Mouse (Mus musculus) stomach, embryonic 14.5 days (tissue): Measurements from ENCODE around the gene Npy2r. TPM values are rescaled to one million over a fixed set of nuclear protein-coding genes. Genes with fewer than 3 reads are reported as not detected.
A peak's percentile ranks its signal among the peaks of the same experiment; 100 is the strongest.

Experiments used
- ATAC-seq: fragments of 200-750 bp; cut with Nextera tagmentation; 2 replicates; pipeline ENCODE4 v1.8.0; 2017; ENCODE audit warnings: low read depth, moderate TSS enrichment; ENCODE audit not compliant: insufficient number of reproducible peaks, insufficient read depth, low FRiP score
- H3K27ac ChIP-seq: fragments of 300-500 bp; sonication (generic); 2 replicates; pipeline ENCODE4 v1.5.1; 2014; ENCODE audit warnings: mild to moderate bottlenecking, low read length, moderate library complexity, mixed read lengths
- H3K27me3 ChIP-seq: fragments of 300-500 bp; sonication (generic); 2 replicates; pipeline ENCODE4 v1.6.1; 2014; ENCODE audit warnings: low read length, control low read depth, mixed read lengths; ENCODE audit not compliant: control insufficient read depth, insufficient read depth
- H3K36me3 ChIP-seq: fragments of 300-500 bp; sonication (generic); 2 replicates; pipeline ENCODE4 v1.6.1; 2014; ENCODE audit warnings: mild to moderate bottlenecking, control low read depth, low read length, moderate library complexity, mixed read lengths; ENCODE audit not compliant: control insufficient read depth, insufficient read depth
- H3K4me1 ChIP-seq: fragments of 300-500 bp; sonication (generic); 2 replicates; pipeline ENCODE4 v1.6.1; 2014; ENCODE audit warnings: low read length, control low read depth, mixed read lengths; ENCODE audit not compliant: control insufficient read depth, insufficient read depth
- H3K4me2 ChIP-seq: fragments of 300-500 bp; sonication (generic); replicated peaks from 2 replicates; pipeline ENCODE4 v1.6.1; 2014; ENCODE audit warnings: low read depth, low read length, control low read depth
- H3K4me3 ChIP-seq: fragments of 300-500 bp; sonication (generic); 2 replicates; pipeline ENCODE4 v1.5.1; 2014; ENCODE audit warnings: low read depth, low read length, control low read depth
- H3K9ac ChIP-seq: fragments of 300-500 bp; sonication (generic); replicated peaks from 2 replicates; pipeline ENCODE4 v1.6.1; 2014; ENCODE audit warnings: low read depth, mild to moderate bottlenecking, control low read depth, low read length, moderate library complexity, mixed read lengths
- H3K9me3 ChIP-seq: fragments of 300-500 bp; sonication (generic); 2 replicates; pipeline ENCODE4 v1.6.1; 2016; ENCODE audit warnings: low read depth, low read length, control low read depth; ENCODE audit not compliant: control insufficient read depth
- WGBS: fragments of 180-500 bp; shearing (Covaris S2); extraction: QIAGEN DNeasy Blood & Tissue Kit; methylation state at CpG from one replicate; pipeline ENCODE4 v1.1.7; 2014; 5-methylcytosine and 5-hydroxymethylcytosine counted together
- polyA plus RNA-seq: library from polyadenylated mRNA; unstranded; fragments of >200 nt; fragmentation: Nextera tagmentation; extraction: Ambion mirVana; gene quantifications from 2 replicates; pipeline ENCODE4 v1.2.1, GENCODE M21; 2014

Gene Npy2r
- polyA plus RNA-seq: 0.35 and 0.63 TPM in 2 replicates

DNA sequence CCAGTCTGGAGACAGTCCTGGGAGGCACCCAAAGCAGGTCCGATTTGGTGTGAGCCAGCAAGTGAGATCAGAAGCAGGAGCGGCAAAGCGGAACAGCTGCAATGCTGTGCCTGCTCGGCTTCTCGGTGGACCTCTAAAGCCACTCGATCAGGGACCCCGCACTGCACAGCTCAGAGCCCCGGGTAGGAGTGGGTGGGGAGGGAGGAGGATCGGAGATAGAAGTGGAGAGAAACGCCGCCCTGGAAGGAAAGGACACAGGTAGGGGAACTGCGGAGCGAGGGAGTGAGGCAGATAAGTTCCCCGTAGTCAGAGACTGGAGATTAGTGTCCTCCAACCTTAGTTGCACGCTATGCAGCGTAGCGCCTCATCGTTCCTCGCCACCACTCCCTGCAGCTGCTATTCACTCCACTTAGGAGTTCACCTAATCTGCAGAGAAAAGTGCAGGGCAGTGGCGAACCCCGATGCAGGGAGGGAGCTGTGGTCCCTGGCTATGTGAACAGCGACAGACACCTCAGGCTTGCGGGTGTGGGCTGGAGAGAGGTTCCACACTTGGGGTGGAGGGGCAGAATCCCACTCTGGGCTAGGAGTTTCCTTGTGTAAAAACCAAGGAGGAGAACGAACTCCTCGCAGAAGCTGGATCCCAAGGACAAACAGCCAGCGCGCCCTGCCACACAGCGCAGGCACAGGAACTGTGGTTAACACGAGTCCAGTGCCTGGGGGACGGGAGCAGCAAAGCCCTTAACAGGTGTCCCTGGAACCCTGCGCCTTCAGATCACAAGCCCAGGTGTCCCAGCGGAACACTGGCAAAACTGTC, at the start of gene Npy2r:
TSS of gene Npy2r (minus strand) at position 177 of the 814 bp plus-strand sequence.
- peak within 1 kb of the TSS; percentile 44 for H3K4me3 ChIP-seq
- ATAC-seq: peak; percentile 60; the same call in 1 of the 2 replicates
- H3K27ac ChIP-seq: no peak within 1 kb of the TSS
- under 1% methylated on average over 32 of the region's 32 CpGs for WGBS
- H3K27me3 ChIP-seq: no peaks in the 10 kb centered on the region
- peak within 1 kb of the TSS; percentile 86 for H3K4me2 ChIP-seq
- no peak within 1 kb of the TSS for H3K9ac ChIP-seq
- no peaks in the 10 kb centered on the region for H3K4me1 ChIP-seq
- H3K9me3 ChIP-seq: no peaks in the 10 kb centered on the region
- no peaks in the 10 kb centered on the region for H3K36me3 ChIP-seq

DNA sequence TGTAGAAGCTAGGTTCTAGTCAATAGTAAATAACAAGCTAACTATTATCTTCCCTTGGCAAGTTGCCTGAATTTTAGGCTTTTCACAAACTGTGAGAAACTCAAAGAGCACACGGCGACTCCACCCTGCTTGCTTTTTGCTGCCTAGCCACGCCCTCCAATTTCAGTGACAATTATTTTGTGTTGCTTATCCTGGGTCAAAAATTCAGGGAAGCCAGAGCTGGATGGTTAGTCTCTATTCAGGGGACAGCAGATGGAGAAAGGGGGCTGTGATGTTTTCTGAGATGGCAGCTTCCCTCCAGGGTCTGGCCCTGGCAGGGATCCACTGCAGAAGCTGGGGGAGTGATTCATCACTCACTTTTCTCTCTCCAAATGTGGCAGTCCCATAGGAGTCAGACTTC, 9.9 kb upstream of the Npy2r start:
- 65% methylated on average over 3 of the region's 3 CpGs for WGBS

GRCm38 (mm10) chr3:82556311-82556828, 8.5 kb upstream of the Npy2r start:
- Histone ChIP-seq H3K9ac (no peak overlapping the region), H3K36me3 (no peaks in the 10 kb centered on the region), H3K4me2 (no peak overlapping the region), H3K9me3 (no peaks in the 10 kb centered on the region), H3K27ac (no peak overlapping the region), H3K4me3 (no peak overlapping the region), H3K4me1 (no peaks in the 10 kb centered on the region), H3K27me3 (no peaks in the 10 kb centered on the region)
- ATAC-seq: no peak
- WGBS: 89% methylated on average over 2 of the region's 2 CpGs

More for the DNA sequence above, 9.9 kb upstream of the Npy2r start:
- Histone ChIP-seq H3K4me2 (no peak overlapping the region), H3K9ac (no peak overlapping the region), H3K36me3 (no peaks in the 10 kb centered on the region), H3K9me3 (no peaks in the 10 kb centered on the region), H3K4me3 (no peak overlapping the region), H3K4me1 (no peaks in the 10 kb centered on the region), H3K27ac (no peak overlapping the region), H3K27me3 (no peaks in the 10 kb centered on the region)
- ATAC-seq: no peak

GRCm38 (mm10) chr3:82549932-82550331, 2.0 kb upstream of the Npy2r start:
- 88% methylated on average over 5 of the region's 5 CpGs for WGBS
- ATAC-seq: no peak
- Histone ChIP-seq H3K4me3 (no peak overlapping the region), H3K9me3 (no peaks in the 10 kb centered on the region), H3K27ac (no peak overlapping the region), H3K4me1 (no peaks in the 10 kb centered on the region), H3K9ac (no peak overlapping the region), H3K27me3 (no peaks in the 10 kb centered on the region), H3K36me3 (no peaks in the 10 kb centered on the region), H3K4me2 (no peak overlapping the region)

GRCm38 (mm10) chr3:82548753-82549152, 869 bp upstream of the Npy2r start:
- no peaks in the 10 kb centered on the region for H3K9me3 ChIP-seq
- H3K4me2 ChIP-seq: peak overlapping the region; percentile 86
- H3K4me1 ChIP-seq: no peaks in the 10 kb centered on the region
- no peaks in the 10 kb centered on the region for H3K36me3 ChIP-seq
- H3K27me3 ChIP-seq: no peaks in the 10 kb centered on the region
- WGBS: 5% methylated on average over 9 of the region's 9 CpGs
- H3K27ac ChIP-seq: no peak overlapping the region
- H3K4me3 ChIP-seq: peak overlapping the region; percentile 44
- no peak for ATAC-seq
- no peak overlapping the region for H3K9ac ChIP-seq

DNA sequence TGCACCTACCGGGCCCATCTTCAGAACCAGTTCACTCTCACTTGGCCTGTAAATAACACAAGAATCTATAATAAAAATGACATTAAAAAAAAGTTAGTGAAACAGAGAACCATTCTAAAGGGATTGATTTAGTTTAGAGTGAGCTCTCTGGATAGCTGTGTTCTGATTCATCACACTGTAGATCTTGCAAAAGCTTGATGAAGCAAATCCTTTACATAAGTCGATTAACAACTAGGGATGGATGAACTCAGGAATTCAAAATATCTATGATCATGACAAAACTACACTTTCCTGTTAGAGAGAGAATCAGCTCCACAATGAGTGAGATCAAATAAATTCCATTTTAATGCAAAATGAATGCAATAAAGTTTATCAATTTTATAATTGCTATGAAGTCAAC, 6.4 kb downstream of the Npy2r start:
- Histone ChIP-seq H3K9me3 (no peaks in the 10 kb centered on the region), H3K27ac (no peak overlapping the region), H3K4me1 (no peaks in the 10 kb centered on the region), H3K27me3 (no peaks in the 10 kb centered on the region), H3K4me3 (no peak overlapping the region), H3K36me3 (no peaks in the 10 kb centered on the region), H3K9ac (no peak overlapping the region), H3K4me2 (no peak overlapping the region)
- WGBS: 83% methylated on average over 2 of the region's 2 CpGs
- ATAC-seq: no peak

DNA sequence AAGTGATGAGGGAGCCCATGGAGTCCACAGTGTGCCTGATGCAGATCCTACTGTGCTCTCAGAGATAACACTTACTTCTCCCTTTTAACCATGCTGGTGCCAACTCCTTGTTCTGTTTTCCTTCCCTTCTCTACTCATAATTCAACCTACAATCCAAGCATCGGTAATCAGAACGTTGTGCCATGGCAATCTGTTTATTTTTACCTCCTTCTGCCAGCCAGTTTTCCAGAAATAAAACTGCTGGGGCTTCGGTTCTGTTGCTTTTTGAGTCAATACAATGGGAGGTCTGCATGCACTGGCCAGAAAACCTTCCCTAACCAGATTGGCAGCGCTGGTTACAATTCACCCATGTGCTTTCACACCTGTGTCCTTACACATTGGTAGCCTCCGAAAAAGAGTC, 7.9 kb downstream of the Npy2r start:
- Histone ChIP-seq H3K9me3 (no peaks in the 10 kb centered on the region), H3K4me1 (no peaks in the 10 kb centered on the region), H3K4me3 (no peak overlapping the region), H3K27me3 (no peaks in the 10 kb centered on the region), H3K36me3 (no peaks in the 10 kb centered on the region), H3K9ac (no peak overlapping the region), H3K4me2 (no peak overlapping the region), H3K27ac (no peak overlapping the region)
- no peak for ATAC-seq
- WGBS: 79% methylated on average over 5 of the region's 5 CpGs

- Histone ChIP-seq H3K4me1 (no peaks in the 10 kb centered on the region), H3K36me3 (no peaks in the 10 kb centered on the region), H3K27ac (no peak overlapping the region), H3K4me2 (no peak overlapping the region), H3K9me3 (no peaks in the 10 kb centered on the region), H3K27me3 (no peaks in the 10 kb centered on the region), H3K4me3 (no peak overlapping the region), H3K9ac (no peak overlapping the region)
- WGBS: 81% methylated on average over 1 of the region's 1 CpGs
- ATAC-seq: no peak
These were observed 23.1 kb downstream of the Npy2r start for GRCm38 (mm10) chr3:82524792-82525191.
